Mouse (Mus musculus) embryonic facial prominence, embryonic 11.5 days (tissue): ENCODE data around the gene Galr3. TPM values are rescaled to one million over a fixed set of nuclear protein-coding genes. Genes with fewer than 3 reads are reported as not detected.

ENCODE experiments used
- ATAC-seq: fragments of 200-750 bp; cut with Nextera tagmentation; replicated peaks from 2 replicates; pipeline ENCODE4 v1.8.0; 2017; ENCODE audit warnings: low read depth; ENCODE audit not compliant: insufficient number of reproducible peaks, low FRiP score, low TSS enrichment
- DNase-seq: peaks from one replicate; pipeline ENCODE4 v3.0.0-alpha.2; 2015; ENCODE audit warnings: low spot score
- H3K27ac ChIP-seq: fragments of 300-500 bp; sonication (generic); replicated peaks from 2 replicates; pipeline ENCODE4 v1.5.1; 2014; ENCODE audit warnings: mild to moderate bottlenecking, low read depth, low read length, control low read depth
- H3K27me3 ChIP-seq: fragments of 300-500 bp; sonication (generic); 2 replicates; pipeline ENCODE4 v1.6.1; 2014; ENCODE audit warnings: mild to moderate bottlenecking, low read length, moderate library complexity, mixed read lengths; ENCODE audit not compliant: control insufficient read depth, insufficient read depth
- H3K36me3 ChIP-seq: fragments of 300-500 bp; sonication (generic); replicated peaks from 2 replicates; pipeline ENCODE4 v1.6.1; 2014; ENCODE audit warnings: low read depth, mild to moderate bottlenecking, low read length, moderate library complexity, mixed read lengths; ENCODE audit not compliant: control insufficient read depth, insufficient read depth
- H3K4me1 ChIP-seq: fragments of 300-500 bp; sonication (generic); 2 replicates; pipeline ENCODE4 v1.6.1; 2014; ENCODE audit warnings: low read length, mixed read lengths; ENCODE audit not compliant: control insufficient read depth, insufficient read depth
- H3K4me2 ChIP-seq: fragments of 300-500 bp; sonication (generic); 2 replicates; pipeline ENCODE4 v1.6.1; 2014; ENCODE audit warnings: low read depth, mild to moderate bottlenecking, control low read depth, low read length, moderate library complexity
- H3K4me3 ChIP-seq: fragments of 300-500 bp; sonication (generic); 2 replicates; pipeline ENCODE4 v1.5.1; 2014; ENCODE audit warnings: low read depth, low read length, control low read depth
- H3K9ac ChIP-seq: fragments of 300-500 bp; sonication (generic); replicated peaks from 2 replicates; pipeline ENCODE4 v1.6.1; 2014; ENCODE audit warnings: mild to moderate bottlenecking, control low read depth, low read length
- H3K9me3 ChIP-seq: fragments of 300-500 bp; sonication (generic); replicated peaks from 2 replicates; pipeline ENCODE4 v1.6.1; 2016; ENCODE audit warnings: mild to moderate bottlenecking, low read length, inconsistent platforms, mixed read lengths; ENCODE audit not compliant: control insufficient read depth
- WGBS: fragments of 180-500 bp; shearing (Covaris S2); extraction: QIAGEN DNeasy Blood & Tissue Kit; methylation state at CpG from one replicate; pipeline ENCODE4 v1.1.7; 2014; 5-methylcytosine and 5-hydroxymethylcytosine counted together
- microRNA-seq: library from miRNA; unstranded; fragments of <30 nt; microRNA quantifications from one replicate; pipeline ENCODE4, GENCODE M21; 2016; ENCODE audit warnings: borderline number of aligned reads
- polyA plus RNA-seq: library from polyadenylated mRNA; unstranded; fragments of >200 nt; fragmentation: Nextera tagmentation; extraction: Ambion mirVana; gene quantifications from 2 replicates; pipeline ENCODE4 v1.2.1, GENCODE M21; 2014

Galr3 gene
- polyA plus RNA-seq, 1 experiment from 2014 or later = not detected

GRCm38 (mm10) chr15:79074446-79074845 lies 32.8 kb downstream of the Galr3 start:
- Histone ChIP-seq H3K4me3 (peak overlapping the region; percentile 94), H3K4me2 (peak overlapping the region; percentile 65), H3K27me3 (no peaks in the 10 kb centered on the region), H3K36me3 (peaks cover 9% of the 10 kb centered on the region), H3K27ac (peak overlapping the region; percentile 42), H3K9ac (peak overlapping the region; percentile 79), H3K9me3 (no peaks in the 10 kb centered on the region), H3K4me1 (no peaks in the 10 kb centered on the region; the same call in 1 of the 2 replicates)
- WGBS = 33% methylated on average over 10 of the region's 10 CpGs
- DNase-seq (no peak), ATAC-seq (no peak)

- peak within 1 kb of the TSS; percentile 65 for H3K4me2 ChIP-seq
- ATAC-seq (peak; percentile 78), DNase-seq (peak; percentile 93)
- H3K36me3 ChIP-seq = peaks cover 9% of the 10 kb centered on the region
- peak within 1 kb of the TSS; percentile 94 for H3K4me3 ChIP-seq
- WGBS = under 1% methylated on average over 49 of the region's 49 CpGs
- peak within 1 kb of the TSS; percentile 79 for H3K9ac ChIP-seq
- no peaks in the 10 kb centered on the region for H3K27me3 ChIP-seq
- H3K9me3 ChIP-seq = no peaks in the 10 kb centered on the region
- peak within 1 kb of the TSS; percentile 42 for H3K27ac ChIP-seq
- H3K4me1 ChIP-seq = no peaks in the 10 kb centered on the region; the same call in 1 of the 2 replicates
These were observed 33.3 kb downstream of the Galr3 start, which contains the start of gene Eif3l for GRCm38 (mm10) chr15:79074913-79075532. TSS of gene Eif3l (plus strand) at chr15:79075179.

- no peaks in the 10 kb centered on the region for H3K9me3 ChIP-seq
- 38% methylated on average over 15 of the region's 15 CpGs for WGBS
- H3K27ac ChIP-seq = no peak overlapping the region
- ATAC-seq (no peak), DNase-seq (no peak)
- H3K27me3 ChIP-seq = no peaks in the 10 kb centered on the region
- H3K4me3 ChIP-seq = peak overlapping the region; percentile 94
- peaks cover 9% of the 10 kb centered on the region for H3K36me3 ChIP-seq
- no peaks in the 10 kb centered on the region; the same call in 1 of the 2 replicates for H3K4me1 ChIP-seq
- H3K4me2 ChIP-seq = peak overlapping the region; percentile 65
- H3K9ac ChIP-seq = peak overlapping the region; percentile 79
These were observed 34.1 kb downstream of the Galr3 start for GRCm38 (mm10) chr15:79075658-79076365.

GRCm38 (mm10) chr15:79079567-79079966 lies 37.9 kb downstream of the Galr3 start:
- Histone ChIP-seq H3K36me3 (peaks cover 28% of the 10 kb centered on the region), H3K27ac (no peak overlapping the region), H3K4me3 (no peak overlapping the region), H3K9ac (no peak overlapping the region), H3K4me2 (no peak overlapping the region), H3K4me1 (no peaks in the 10 kb centered on the region; the same call in 1 of the 2 replicates), H3K27me3 (no peaks in the 10 kb centered on the region), H3K9me3 (no peaks in the 10 kb centered on the region)
- ATAC-seq (no peak), DNase-seq (no peak)
- 96% methylated on average over 7 of the region's 7 CpGs for WGBS

- ATAC-seq (no peak), DNase-seq (no peak)
- WGBS = 90% methylated on average over 6 of the region's 6 CpGs
- Histone ChIP-seq H3K36me3 (peaks cover 27% of the 10 kb centered on the region), H3K9ac (no peak overlapping the region), H3K27me3 (no peaks in the 10 kb centered on the region), H3K27ac (no peak overlapping the region), H3K9me3 (no peaks in the 10 kb centered on the region), H3K4me2 (no peak overlapping the region), H3K4me3 (no peak overlapping the region), H3K4me1 (no peaks in the 10 kb centered on the region)
These were observed 50.6 kb downstream of the Galr3 start for GRCm38 (mm10) chr15:79092284-79092683.

Small RNAs within 50 kb of the gene (microRNA-seq; reads per million reads assigned to microRNA genes)
- 2.4 reads per million for gene Mir6956

Other genes with a start within 250 kb of the Galr3 start
- gene Card10, start 238.8 kb upstream of the Galr3 start, polyA plus RNA-seq = 1.8 and 2.6 TPM in 2 replicates
- 10.9 and 11.3 TPM in 2 replicates for gene Cdc42ep1, start 199.3 kb upstream of the Galr3 start, polyA plus RNA-seq
- gene Lgals2, start 186.4 kb upstream of the Galr3 start, polyA plus RNA-seq = not detected in 2 replicates
- gene Gga1, start 164.7 kb upstream of the Galr3 start, polyA plus RNA-seq = 21.1 and 22.6 TPM in 2 replicates
- 0.17 and 0.58 TPM in 2 replicates for gene Gm49510, start 142.2 kb upstream of the Galr3 start, polyA plus RNA-seq
- 25.2 and 29.7 TPM in 2 replicates for gene Sh3bp1, start 142.1 kb upstream of the Galr3 start, polyA plus RNA-seq
- gene Pdxp, start 128.0 kb upstream of the Galr3 start, polyA plus RNA-seq = 32.9 and 35.7 TPM in 2 replicates
- gene Lgals1, start 115.2 kb upstream of the Galr3 start, polyA plus RNA-seq = 547 and 598 TPM in 2 replicates
- 56.7 and 58.8 TPM in 2 replicates for gene Nol12, start 107.0 kb upstream of the Galr3 start, polyA plus RNA-seq
- 33.4 and 36.9 TPM in 2 replicates for gene Triobp, start 94.2 kb upstream of the Galr3 start, polyA plus RNA-seq
- gene H1f0, start 13.4 kb upstream of the Galr3 start, polyA plus RNA-seq = 315 and 326 TPM in 2 replicates
- 42.8 and 56.2 TPM in 2 replicates for gene Ankrd54, start 21.0 kb downstream of the Galr3 start, polyA plus RNA-seq
- 286 and 292 TPM in 2 replicates for gene Eif3l, start 33.3 kb downstream of the Galr3 start, polyA plus RNA-seq
- gene Micall1, start 67.0 kb downstream of the Galr3 start, polyA plus RNA-seq = 4.9 and 5.1 TPM in 2 replicates
- 388 and 414 TPM in 2 replicates for gene Polr2f, start 99.1 kb downstream of the Galr3 start, polyA plus RNA-seq
- gene 1700088E04Rik, start 99.4 kb downstream of the Galr3 start, polyA plus RNA-seq = 6.8 and 7.9 TPM in 2 replicates
- gene Sox10, start 123.4 kb downstream of the Galr3 start, polyA plus RNA-seq = 11.6 and 12.2 TPM in 2 replicates
- 17.2 and 18.0 TPM in 2 replicates for gene Pick1, start 187.3 kb downstream of the Galr3 start, polyA plus RNA-seq
- gene Gm49486, start 187.5 kb downstream of the Galr3 start, polyA plus RNA-seq = 0.32 and 0.41 TPM in 2 replicates
- 0.28 TPM in 1 of 2 replicates, not detected in the other for gene Slc16a8, start 212.9 kb downstream of the Galr3 start, polyA plus RNA-seq
- 1.9 and 5.2 TPM in 2 replicates for gene Baiap2l2, start 243.7 kb downstream of the Galr3 start, polyA plus RNA-seq